Mouse (Mus musculus) brain, adult 2 months (tissue): Measurements from ENCODE around the gene Edc3.

Source experiments
- DNase-seq: peaks from one replicate; pipeline ENCODE4 v3.0.0; 2011; ENCODE audit warnings: low read depth, low spot score

The Edc3 gene

DNA sequence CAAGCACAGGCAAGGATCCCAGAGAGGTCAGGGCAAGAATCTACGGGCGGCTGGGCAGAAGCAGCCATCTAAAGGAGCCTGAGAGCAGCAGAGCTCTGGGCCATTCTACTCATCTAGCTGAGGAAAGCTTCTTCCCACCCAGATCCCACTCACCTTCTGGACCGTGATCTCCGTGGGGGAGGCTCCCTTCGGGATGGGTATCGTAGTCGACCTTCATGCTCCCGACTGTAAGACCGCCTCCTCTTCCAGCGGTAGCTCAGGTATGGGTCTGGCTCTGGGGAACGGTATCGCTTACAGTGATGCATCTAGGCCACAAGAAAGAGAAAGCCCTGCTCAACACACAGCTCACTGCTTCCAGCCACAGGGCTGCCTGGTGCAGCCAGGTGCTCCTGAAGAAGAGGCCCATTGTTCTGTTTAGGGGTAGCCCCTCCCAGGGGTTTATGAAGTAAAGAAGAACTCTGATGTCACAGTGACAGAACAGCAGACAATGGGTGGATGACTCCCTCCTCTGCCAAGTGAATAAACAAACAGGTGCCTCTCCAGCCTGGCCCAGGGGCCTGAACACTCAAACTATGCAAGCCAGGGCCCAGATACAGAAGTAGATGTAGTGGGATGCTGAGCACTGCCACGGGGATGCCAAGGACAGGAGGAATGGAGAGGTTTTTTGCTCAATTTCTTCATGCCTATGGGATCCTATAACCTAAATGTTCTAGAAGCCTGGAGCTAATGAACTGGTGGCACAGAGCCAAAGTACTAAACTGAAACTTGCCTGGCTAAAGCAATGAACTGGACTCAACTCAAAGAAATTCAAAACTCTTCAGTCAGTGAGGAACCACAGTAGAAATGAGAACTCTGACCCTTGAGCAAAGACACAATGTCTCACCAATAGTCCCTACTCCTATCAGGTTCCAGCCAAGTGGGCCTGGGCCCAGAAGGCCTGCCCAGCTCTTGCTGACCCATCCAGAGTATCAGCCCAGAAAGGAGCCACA, 53.5 kb downstream of the Edc3 start:
- peak; percentile 59 for DNase-seq

- peak; percentile 94 for DNase-seq
These were observed 54.2 kb downstream of the Edc3 start for GRCm38 (mm10) chr9:57762563-57762991.

GRCm38 (mm10) chr9:57764147-57764973, 56.0 kb downstream of the Edc3 start:
- peak; percentile 81 for DNase-seq

DNA sequence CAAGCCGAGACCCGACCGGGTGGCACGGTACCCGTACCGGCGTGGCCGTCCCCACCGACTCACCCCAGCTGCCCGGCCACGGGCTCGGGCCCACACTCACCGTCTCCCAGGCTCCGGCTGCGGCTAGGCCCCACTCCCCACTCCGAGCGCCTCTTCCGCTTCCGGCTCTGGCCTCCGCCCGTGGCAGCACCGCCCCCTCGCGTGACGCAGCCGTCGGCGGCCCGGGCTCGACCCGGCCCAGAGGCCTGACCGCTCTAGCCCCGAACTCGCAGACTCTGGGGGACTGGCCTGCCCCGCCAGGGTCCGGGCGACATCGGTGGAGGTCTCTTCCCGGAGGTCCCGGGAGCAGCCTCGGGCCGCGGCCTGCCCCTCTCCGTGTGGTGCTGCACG, 56.6 kb downstream of the Edc3 start:
- peak; percentile 97 for DNase-seq

DNA sequence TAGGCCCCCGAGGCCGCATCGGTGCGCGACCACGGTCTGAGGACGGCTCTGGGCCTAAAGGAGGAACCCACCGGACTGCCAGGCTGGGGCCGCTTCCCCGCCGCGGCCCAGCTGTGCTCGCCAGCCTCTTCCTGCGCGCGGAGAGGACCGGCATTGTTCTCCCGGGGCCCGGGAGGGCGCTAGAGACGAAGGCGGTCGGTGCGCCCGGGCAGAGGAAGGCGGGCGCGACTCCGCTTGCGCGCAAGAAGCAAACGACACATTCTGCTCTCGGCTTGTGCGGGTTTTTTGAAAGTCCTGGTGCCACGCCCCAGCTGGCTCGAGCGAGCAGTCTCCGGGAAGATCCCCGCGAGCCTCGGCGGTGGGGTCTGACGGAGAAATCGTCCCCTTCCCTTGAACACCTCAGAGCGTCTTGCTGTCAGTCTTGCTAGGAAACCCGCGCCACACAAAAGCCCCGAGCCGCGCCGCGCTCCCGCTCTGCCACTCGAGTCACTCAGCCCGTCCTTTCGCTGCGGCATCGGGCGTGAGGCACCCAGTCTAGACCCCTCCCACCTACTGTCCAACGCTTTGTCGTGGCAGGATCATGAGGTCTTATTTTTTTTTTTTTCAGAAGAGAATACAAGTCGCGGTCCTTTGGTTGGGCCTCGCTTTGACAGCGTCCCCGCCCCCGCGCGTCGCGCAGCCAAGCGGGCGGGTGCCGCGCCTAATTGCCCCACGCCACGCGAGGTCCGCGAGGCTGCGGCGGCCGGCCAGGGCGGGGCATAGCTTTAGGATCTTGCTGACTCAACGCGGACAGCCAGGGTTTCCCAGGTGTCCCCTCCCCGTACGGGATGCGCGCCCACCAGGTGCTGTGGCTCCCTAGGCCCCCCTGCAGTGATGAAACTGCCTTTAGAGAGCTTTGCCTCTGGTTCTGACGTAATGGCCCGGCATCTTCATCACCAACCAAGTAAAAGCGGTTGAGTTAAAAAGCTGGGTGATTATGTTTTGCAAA, 57.3 kb downstream of the Edc3 start, which contains the start of gene Clk3:
Clk3 (minus strand) TSS at position 497 of the 988 bp plus-strand sequence.
- DNase-seq, result peak; percentile 88

DNA sequence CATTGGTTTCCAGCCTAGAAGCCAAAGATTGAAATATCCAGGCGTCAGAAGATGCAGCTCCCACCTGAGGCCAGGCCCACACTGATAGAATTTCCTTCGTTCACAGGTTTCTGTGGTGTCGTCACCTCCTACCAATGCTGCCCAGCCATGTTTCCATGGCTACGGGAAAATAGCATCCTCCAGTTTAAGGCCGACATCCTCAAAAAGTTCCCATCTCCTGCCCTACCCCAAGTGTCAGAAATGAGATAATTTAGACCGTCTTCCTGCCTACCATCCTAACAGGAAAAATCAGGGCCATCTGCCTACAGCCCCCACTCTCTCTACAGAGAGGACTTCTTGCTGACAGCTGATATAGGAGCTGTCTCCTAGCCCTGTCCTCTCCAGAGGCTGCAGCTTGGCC, 58.1 kb downstream of the Edc3 start:
- DNase-seq, result peak; percentile 73

DNA sequence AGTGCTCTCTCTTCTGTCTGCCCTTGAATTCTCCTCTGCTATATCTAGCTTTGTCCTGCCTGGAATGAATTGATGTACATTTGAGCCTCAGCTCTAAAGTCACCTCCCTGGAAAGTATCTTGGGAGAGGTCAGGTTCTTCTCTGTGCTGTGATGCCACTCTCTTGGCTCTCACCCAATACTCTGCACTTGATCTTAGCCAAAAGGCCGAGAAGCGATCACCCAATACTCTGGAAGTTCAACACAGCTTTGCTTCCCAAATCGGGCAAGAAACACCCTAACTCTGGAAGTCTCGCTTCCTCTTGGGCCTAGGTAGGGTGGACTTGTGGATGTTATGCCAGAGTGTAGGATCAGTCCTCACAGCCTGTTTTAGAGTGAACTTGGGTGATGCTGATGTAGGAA, 58.9 kb downstream of the Edc3 start:
- no peak for DNase-seq

- DNase-seq, result no peak
These were observed 61.3 kb downstream of the Edc3 start for GRCm38 (mm10) chr9:57769539-57770069.

DNA sequence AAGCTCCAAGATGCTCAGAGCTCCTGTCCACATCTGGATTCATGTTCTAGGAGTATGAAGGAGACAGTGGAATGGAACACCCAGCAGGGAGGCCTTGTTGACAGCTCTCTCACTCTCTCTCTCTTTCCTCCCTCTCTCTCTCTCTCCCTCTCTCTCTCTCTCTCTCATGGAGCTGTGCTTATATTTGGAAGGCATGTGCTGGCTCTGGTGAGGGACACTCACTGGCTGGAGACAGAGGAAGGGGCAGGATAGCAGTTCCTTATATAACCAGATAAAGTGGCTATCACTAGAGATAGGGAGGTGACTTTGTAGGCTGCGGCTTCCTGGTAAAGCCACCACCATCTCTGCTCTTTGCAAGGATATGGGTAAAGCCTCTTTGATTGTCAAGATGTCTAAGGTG, 61.9 kb downstream of the Edc3 start:
- DNase-seq, result no peak

DNA sequence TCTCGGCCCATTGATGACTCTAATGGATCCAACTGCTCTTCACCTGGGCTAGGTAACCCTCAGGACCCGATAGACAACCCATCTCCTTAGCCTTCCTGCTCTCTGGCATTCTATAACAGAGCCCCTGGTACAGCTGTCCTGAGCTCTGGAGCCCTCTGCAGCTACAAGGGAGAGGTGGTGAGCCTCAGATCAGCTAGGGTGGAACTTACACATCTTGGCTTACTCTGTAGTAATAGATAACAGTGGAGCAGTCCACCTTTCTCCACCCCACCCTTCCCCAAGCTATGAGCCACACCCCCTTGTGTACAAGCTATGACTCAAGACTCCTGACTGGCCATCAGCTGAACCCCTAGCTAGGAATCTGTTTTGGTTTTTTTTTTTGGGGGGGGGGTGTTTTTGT, 62.5 kb downstream of the Edc3 start:
- no peak for DNase-seq

- DNase-seq, result no peak
These were observed 65.4 kb downstream of the Edc3 start for GRCm38 (mm10) chr9:57773754-57774153.

DNA sequence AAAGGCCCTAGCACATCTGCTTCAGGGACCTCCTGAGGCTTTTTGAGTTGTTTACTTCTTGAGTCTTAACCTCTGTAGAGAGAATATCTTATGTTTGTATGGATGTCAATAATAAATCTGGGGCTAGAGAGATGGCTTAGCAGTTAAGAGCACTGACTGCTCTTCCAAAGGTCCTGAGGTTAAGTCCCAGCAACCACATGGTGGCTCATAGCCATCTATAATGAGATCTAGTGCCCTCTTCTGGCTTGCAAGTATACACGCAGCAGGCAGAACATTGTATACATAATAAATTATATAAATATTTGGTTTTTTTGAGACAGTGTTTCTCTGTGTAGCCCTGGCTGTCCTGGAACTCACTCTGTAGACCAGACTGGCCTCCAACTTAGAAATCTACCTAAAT, 65.8 kb downstream of the Edc3 start:
- DNase-seq, result peak; percentile 50

DNA sequence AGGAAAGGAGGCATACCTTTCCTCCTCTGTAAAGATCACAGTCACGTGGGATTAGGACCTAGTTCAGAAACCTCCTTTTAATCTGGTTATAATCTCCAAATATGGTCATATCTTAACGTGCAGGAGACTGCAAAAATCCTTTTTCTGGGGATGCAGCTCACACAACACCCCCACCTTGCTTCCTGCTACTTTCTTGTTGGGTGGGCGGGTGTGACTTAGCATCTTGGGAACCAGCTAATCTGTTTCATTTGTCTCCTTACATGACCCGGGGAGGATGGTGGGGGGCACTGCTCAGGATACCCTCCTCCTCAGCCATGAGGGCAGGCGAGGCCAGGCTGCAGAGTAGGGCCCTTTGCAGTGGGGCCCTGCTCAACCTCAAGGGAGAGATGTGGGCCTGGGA, 66.7 kb downstream of the Edc3 start:
- peak; percentile 85 for DNase-seq

DNA sequence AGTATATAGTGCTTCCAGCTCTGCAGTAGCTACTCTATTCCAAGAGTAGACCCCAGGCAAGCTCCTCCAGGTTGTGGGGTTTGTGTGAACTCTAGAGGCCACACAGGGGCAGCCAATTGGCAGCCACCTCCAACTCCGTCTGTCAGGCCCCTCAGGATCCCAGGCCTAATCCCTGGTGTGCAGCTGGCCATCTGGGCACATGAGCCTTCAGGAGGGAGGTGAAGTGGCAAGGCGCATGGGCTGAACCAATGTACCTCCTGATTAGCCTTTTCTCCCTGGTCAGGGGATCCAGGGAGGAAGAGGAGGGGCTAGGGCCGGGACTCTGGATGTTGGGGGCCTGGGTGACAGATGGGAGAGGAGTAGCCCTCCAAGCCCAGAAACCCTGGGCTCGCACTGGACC, 67.4 kb downstream of the Edc3 start:
- DNase-seq, result no peak

DNA sequence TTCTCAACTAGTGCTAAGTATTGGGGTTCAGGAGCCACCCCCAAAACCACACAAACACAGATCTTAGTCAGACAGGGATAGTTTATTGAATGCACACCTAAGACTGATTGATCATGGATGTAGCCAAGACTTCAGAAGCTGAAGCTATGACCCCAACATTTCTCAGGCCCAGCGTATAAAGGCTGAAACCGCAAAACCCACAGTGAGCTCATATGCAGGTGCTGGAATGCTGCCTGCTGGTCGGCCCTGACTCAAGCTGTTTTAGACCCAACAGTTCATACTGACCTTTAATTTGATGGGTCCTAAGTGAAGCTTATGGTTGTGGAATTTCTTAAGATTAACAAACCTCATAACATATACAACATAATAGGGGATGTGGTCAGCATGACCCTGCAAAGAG, 74.3 kb downstream of the Edc3 start:
- DNase-seq, result no peak

- no peak for DNase-seq
These were observed 81.4 kb downstream of the Edc3 start for GRCm38 (mm10) chr9:57789733-57790132.

DNA sequence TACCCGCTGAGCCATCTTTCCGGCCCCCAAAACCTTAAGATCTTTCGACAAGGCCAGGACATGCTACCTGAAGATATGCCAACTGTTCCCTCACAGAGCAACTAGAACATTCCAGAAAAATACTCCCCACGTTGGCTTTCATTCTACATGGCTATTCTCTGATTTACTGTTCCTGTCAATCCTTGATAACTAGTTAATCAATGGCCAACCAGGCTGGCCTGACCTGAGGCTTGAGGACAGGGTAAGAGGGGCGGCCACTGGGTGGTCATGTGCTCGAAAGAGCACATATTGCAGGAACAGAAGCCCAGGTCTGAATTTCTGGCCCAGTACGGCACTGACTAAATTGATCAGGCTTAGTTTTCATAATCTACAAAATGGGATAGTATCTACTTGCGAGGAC, 89.1 kb downstream of the Edc3 start:
- no peak for DNase-seq

- DNase-seq, result no peak
These were observed 90.4 kb downstream of the Edc3 start for GRCm38 (mm10) chr9:57798725-57799253.

DNA sequence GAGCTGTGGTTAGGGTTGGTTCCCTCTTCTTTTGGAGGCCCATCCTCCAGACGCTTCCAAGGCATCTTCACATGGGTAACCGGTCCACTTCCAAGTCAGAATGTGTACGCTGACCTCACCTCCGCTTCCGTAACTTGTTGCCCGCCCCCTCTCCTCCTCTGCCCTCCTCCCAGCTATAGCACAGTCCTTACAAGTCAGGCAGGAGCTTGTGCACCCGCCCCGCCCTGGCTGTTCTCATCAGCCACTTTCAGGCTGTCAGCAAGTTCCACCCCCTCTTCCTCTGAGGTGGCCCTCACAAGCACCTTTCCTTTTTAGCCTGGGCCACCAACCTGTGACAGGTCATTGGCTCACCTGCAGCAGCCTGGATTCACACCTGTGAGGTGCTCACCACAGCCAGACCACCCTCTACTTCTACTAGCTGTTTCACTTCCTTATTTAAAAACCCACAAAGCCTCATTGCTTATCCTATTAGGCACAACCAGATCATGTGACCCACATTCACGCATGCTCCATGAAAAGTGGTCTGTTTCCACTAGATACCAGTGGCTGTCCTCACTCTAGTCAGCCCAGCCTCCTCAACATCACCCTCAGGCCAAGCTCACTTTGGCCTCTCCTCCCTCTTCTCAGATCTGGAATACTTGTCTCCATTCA, 92.1 kb downstream of the Edc3 start:
- no peak for DNase-seq
